Mouse (Mus musculus) right cerebral cortex, postnatal 36 days (tissue): ENCODE results near the gene Dtx3.

Experiments used
- DNase-seq, 2 experiments: peaks; one replicate each; pipeline ENCODE4 v3.0.0; 2022; ENCODE audit warnings: low spot score in 2 of 2, mixed read lengths in 1 of 2

Dtx3 gene

DNA sequence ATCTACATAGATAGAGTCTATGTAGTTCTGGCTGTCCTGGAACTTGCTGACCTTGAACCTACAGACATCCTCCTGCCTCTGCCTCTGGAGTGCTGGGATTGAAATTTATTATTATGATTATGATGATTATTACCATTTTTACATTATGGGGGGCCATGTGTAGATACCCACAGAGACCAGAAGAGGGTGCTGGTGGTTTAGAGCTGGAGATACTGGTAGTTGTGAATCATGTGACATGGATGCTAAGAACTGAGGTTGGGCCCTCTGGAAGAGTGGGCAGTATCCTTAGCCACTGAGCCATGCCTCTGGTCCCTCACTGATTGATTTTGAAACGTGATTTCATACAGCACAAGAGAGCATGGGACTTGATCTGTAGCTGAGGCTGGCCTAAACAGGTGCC lies 9.1 kb downstream of the Dtx3 start:
- DNase-seq, result no peak

- DNase-seq, result no peak
These were observed 10.0 kb downstream of the Dtx3 start for GRCm38 (mm10) chr10:127185506-127185905.

GRCm38 (mm10) chr10:127185101-127185500 lies 10.4 kb downstream of the Dtx3 start:
- DNase-seq, result no peak

GRCm38 (mm10) chr10:127183759-127184158 lies 11.8 kb downstream of the Dtx3 start:
- no peak for DNase-seq

GRCm38 (mm10) chr10:127182624-127183023 lies 12.9 kb downstream of the Dtx3 start:
- DNase-seq, result no peak

DNA sequence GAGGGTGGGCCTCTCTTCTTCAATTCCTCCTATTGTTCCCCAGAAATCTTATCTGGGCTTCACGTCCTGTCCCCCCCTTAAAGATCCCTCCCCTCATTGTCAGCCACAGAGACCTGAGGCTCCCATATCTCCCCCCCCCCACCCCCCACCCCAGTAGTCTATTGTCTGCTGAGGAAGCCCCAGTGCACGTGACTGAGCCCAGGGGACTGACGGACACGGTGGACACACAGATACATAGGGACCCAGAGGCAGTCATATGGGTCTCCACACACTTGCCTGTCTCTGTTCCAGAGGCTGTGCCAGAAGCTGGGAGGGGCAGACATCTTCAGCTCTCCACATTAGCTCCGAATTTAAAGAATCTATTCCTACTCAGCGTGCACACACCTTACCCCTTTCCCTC lies 14.0 kb downstream of the Dtx3 start:
- DNase-seq, result no peak

- no peak for DNase-seq
These were observed 14.9 kb downstream of the Dtx3 start for GRCm38 (mm10) chr10:127180695-127181047.

- DNase-seq, result peak in 1 of 2 experiments; percentile 68
These were observed 15.4 kb downstream of the Dtx3 start, which contains the start of gene Slc26a10 for GRCm38 (mm10) chr10:127179871-127180694. Slc26a10 (minus strand) TSS chr10:127180645.

GRCm38 (mm10) chr10:127178286-127179027 lies 17.1 kb downstream of the Dtx3 start:
- no peak for DNase-seq

DNA sequence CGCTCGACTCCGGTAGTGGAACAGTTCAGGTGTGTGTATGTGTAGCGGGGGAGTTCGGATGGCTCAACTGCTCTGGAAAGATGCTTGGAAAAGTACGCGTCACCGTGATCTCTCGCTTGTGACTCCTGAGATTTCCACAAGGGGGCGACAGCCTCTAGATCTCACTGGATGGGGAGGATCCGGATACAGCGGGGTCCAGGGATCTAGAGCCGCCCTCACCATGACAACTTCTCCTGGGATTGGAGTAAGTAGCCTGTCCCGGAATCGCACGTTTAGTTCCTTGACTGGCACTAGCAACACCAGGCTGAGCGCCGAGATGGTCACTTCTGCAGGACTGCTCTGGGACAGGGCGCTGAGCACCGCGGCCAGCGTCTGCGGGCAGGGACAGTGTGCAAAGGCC lies 17.8 kb downstream of the Dtx3 start:
- peak in 1 of 2 experiments; percentile 59 for DNase-seq

- DNase-seq, result no peak
These were observed 18.3 kb downstream of the Dtx3 start for GRCm38 (mm10) chr10:127177235-127177634.

DNA sequence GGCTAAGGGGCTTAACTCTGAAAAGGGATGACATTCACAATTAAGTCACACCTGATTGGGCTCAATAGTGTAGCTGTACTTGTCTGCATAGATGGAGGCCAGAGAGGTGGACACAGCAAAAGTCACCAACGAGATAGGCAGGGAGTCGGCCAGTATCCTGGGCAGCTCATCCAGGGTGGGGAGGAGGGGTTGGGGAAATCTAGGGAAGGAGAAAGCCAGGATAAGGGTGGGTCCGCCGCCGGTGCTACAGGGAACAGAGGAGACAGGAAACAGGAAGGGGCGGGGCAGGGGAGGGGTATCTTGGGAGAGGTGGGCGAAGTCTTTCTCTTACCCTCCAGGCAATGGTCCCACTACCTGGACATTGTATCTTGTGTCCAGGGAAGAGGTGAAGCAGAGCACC lies 18.8 kb downstream of the Dtx3 start:
- no peak for DNase-seq

DNA sequence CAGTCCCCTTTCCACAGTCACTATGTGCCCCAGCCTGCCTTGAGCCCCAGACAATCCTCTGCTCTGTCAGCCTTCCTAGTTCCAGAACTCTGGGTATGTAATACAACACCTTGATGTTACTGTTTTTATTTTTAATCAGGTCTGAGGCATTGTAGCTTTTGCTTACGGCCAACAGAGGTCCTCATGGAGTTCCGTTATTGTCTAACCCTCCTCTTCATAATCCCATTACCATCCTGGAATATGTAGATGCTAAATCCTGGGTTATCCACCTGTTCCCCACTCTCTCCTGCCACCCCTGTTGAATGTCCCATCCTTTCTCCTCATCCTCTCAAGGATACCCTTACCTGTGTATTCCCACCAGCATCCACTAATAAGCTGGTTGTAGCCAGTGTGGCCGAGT lies 19.3 kb downstream of the Dtx3 start:
- no peak for DNase-seq

- no peak for DNase-seq
These were observed 21.4 kb downstream of the Dtx3 start for GRCm38 (mm10) chr10:127174170-127174569.

GRCm38 (mm10) chr10:127173148-127174065 lies 22.1 kb downstream of the Dtx3 start:
- DNase-seq, result no peak

GRCm38 (mm10) chr10:127171631-127172200 lies 23.8 kb downstream of the Dtx3 start:
- no peak for DNase-seq

- no peak for DNase-seq
These were observed 24.7 kb downstream of the Dtx3 start for GRCm38 (mm10) chr10:127170837-127171272.

DNA sequence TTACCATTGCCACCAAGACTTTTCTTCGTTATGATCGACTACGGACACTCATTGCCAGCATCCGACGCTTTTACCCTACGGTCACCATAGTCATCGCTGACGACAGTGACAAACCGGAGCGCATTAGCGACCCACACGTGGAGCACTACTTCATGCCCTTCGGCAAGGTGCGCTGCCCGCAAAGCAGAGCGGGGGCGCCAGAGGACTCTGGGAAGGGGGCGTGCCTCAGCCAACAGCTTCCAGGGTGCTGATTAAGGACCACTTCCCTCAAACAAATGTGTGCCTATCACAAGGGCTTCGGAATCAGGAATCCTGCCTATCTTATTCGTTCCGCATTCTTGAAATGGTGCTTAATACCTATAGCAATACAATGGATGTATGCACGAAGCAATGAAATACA lies 25.5 kb downstream of the Dtx3 start:
- DNase-seq, result no peak

DNA sequence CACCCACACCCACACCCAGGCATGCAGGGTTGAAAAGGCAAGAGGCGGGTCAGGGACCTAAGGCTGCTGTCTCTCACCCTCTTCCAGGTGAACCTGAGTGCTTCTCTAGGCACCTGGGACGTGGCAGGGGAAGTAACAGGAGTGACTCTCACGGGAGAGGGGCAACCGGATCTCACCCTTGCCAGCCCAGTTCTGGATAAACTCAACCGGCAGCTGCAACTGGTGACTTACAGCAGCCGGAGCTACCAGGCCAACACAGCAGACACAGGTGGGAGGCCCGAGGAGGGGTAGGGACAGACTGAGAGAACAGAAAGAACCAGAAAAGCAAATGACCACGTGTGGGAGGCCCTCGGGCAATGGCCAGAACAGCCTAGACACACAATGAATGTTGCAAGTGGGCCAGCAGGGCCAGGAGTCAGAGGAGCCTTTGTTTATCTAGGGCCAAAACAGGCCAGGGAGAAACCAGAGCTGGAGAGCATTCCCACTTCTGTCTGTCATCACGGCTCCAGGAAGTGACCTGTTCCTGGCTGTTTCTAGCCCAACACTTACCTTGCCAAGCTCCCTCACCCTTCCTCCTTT lies 27.8 kb downstream of the Dtx3 start:
- DNase-seq, result no peak

- no peak for DNase-seq
These were observed 28.5 kb downstream of the Dtx3 start for GRCm38 (mm10) chr10:127166771-127167613.
